Mouse (Mus musculus): ENCODE data around the gene Nwd1. TPM values are rescaled to one million over a fixed set of nuclear protein-coding genes. Genes with fewer than 3 reads are reported as not detected.

Gene Nwd1
- polyA plus RNA-seq, 1 experiment from 2014 or later, result 0.17 TPM

Small RNA genes within 50 kb of the gene (microRNA-seq; reads per million reads assigned to microRNA genes)
- gene Gm26237, result not detected

Other genes starting within 250 kb of the Nwd1 start
- gene Eps15l1, start 225.3 kb upstream of the Nwd1 start, polyA plus RNA-seq (2015; fragmentation: Nextera tagmentation; extraction: Ambion mirVana), result 50.6 and 55.6 TPM in 2 replicates
- 2.0 and 2.1 TPM in 2 replicates for gene Calr3, start 202.8 kb upstream of the Nwd1 start, polyA plus RNA-seq (2015; fragmentation: Nextera tagmentation; extraction: Ambion mirVana)
- 15.6 and 16.9 TPM in 2 replicates for gene 1700030K09Rik, start 202.8 kb upstream of the Nwd1 start, polyA plus RNA-seq (2015; fragmentation: Nextera tagmentation; extraction: Ambion mirVana)
- 45.6 and 52.3 TPM in 2 replicates for gene Cherp, start 171.5 kb upstream of the Nwd1 start, polyA plus RNA-seq (2015; fragmentation: Nextera tagmentation; extraction: Ambion mirVana)
- gene Slc35e1, start 154.1 kb upstream of the Nwd1 start, polyA plus RNA-seq (2015; fragmentation: Nextera tagmentation; extraction: Ambion mirVana), result 23.3 and 24.6 TPM in 2 replicates
- gene Med26, start 98.4 kb upstream of the Nwd1 start, polyA plus RNA-seq (2015; fragmentation: Nextera tagmentation; extraction: Ambion mirVana), result 17.2 TPM in 2 replicates
- gene Smim7, start 75.6 kb upstream of the Nwd1 start, polyA plus RNA-seq (2015; fragmentation: Nextera tagmentation; extraction: Ambion mirVana), result 117 and 118 TPM in 2 replicates
- gene Tmem38a, start 74.7 kb upstream of the Nwd1 start, polyA plus RNA-seq (2015; fragmentation: Nextera tagmentation; extraction: Ambion mirVana), result 18.3 and 20.7 TPM in 2 replicates
- 162 and 164 TPM in 2 replicates for gene Sin3b, start 76.6 kb downstream of the Nwd1 start, polyA plus RNA-seq (2015; fragmentation: Nextera tagmentation; extraction: Ambion mirVana)
- 3.0 and 4.0 TPM in 2 replicates for gene F2rl3, start 115.2 kb downstream of the Nwd1 start, polyA plus RNA-seq (2015; fragmentation: Nextera tagmentation; extraction: Ambion mirVana)